Mouse (Mus musculus): ENCODE results near the gene Cyp2d22. TPM values are rescaled to one million over a fixed set of nuclear protein-coding genes. Genes with fewer than 3 reads are reported as not detected.

Gene Cyp2d22
- total and polyA plus RNA-seq, 3 experiments: 0.11 TPM; not detected in 2

GRCm38 (mm10) chr15:82354126-82354945 is 25.7 kb downstream of the Cyp2d22 start, which contains the start of gene Ndufa6:
Ndufa6 (minus strand) TSS chr15:82354322.
- ATAC-seq (ENCODE audit: extremely low read depth, insufficient number of reproducible peaks, low FRiP score, poor library complexity, severe bottlenecking): peak; percentile 98
- peaks cover 60% of the 10 kb centered on the region for H3K4me1 ChIP-seq (ENCODE audit: insufficient read depth, low read depth, low read length)

GRCm38 (mm10) chr15:82353745-82354113 is 26.3 kb downstream of the Cyp2d22 start:
- TF ChIP-seq CTCF (IDR thresholded peaks at IDR 0.05; ENCODE audit: low read depth, low read length) (no peak), TAL1 (conservative IDR thresholded peaks at IDR 0.05; ENCODE audit: low read depth, low read length) (no peak), POLR2AphosphoS5 (IDR thresholded peaks at IDR 0.05; ENCODE audit: insufficient replicate concordance, low read depth, low read length) (no peak), GATA2 (IDR thresholded peaks at IDR 0.05; ENCODE audit: borderline replicate concordance, low read depth, low read length) (no peak), GATA1 (IDR thresholded peaks at IDR 0.05; ENCODE audit: borderline replicate concordance, low read length) (no peak)
- H3K4me3 ChIP-seq (ENCODE audit: low read depth, low read length): peak overlapping the region; percentile 94
- ATAC-seq (ENCODE audit: extremely low read depth, insufficient number of reproducible peaks, low FRiP score, poor library complexity, severe bottlenecking): no peak
- no peaks in the 10 kb centered on the region for H3K27me3 ChIP-seq (ENCODE audit: insufficient read depth, low read length)
- H3K4me1 ChIP-seq (ENCODE audit: insufficient read depth, low read depth, low read length): peaks cover 59% of the 10 kb centered on the region
- 0 out of 2 replicates have a peak, but pooled peaks cover 3% of the 10 kb centered on the region for H3K9me3 ChIP-seq (replicated peaks)
- peaks cover 52% of the 10 kb centered on the region for H3K36me3 ChIP-seq (replicated peaks)
- no peak for DNase-seq (ENCODE audit: low spot score)

More at GRCm38 (mm10) chr15:82354126-82354945, 25.7 kb downstream of the Cyp2d22 start, which contains the start of gene Ndufa6:
- TF ChIP-seq CTCF (IDR thresholded peaks at IDR 0.05; ENCODE audit: low read depth, low read length): peak; percentile 66
- no peak for TF ChIP-seq POLR2AphosphoS5 (IDR thresholded peaks at IDR 0.05; ENCODE audit: insufficient replicate concordance, low read depth, low read length)
- peak within 1 kb of the TSS; percentile 94 for H3K4me3 ChIP-seq (ENCODE audit: low read depth, low read length)
- peak; percentile 97 for DNase-seq (ENCODE audit: low spot score)
- 0 out of 2 replicates have a peak, but pooled peaks cover 3% of the 10 kb centered on the region for H3K9me3 ChIP-seq (replicated peaks)
- peaks cover 46% of the 10 kb centered on the region for H3K36me3 ChIP-seq (replicated peaks)
- no peaks in the 10 kb centered on the region for H3K27me3 ChIP-seq (ENCODE audit: insufficient read depth, low read length)

GRCm38 (mm10) chr15:82353078-82353744 is 26.8 kb downstream of the Cyp2d22 start:
- no peak for ATAC-seq (ENCODE audit: extremely low read depth, insufficient number of reproducible peaks, low FRiP score, poor library complexity, severe bottlenecking)
- H3K27me3 ChIP-seq (ENCODE audit: insufficient read depth, low read length): no peaks in the 10 kb centered on the region
- H3K4me3 ChIP-seq (ENCODE audit: low read depth, low read length): peak overlapping the region; percentile 94
- H3K4me1 ChIP-seq (ENCODE audit: insufficient read depth, low read depth, low read length): peaks cover 60% of the 10 kb centered on the region
- H3K9me3 ChIP-seq (replicated peaks): 0 out of 2 replicates have a peak, but pooled peaks cover 3% of the 10 kb centered on the region
- DNase-seq (ENCODE audit: low spot score): no peak
- H3K36me3 ChIP-seq (replicated peaks): peaks cover 54% of the 10 kb centered on the region
- TF ChIP-seq CTCF (IDR thresholded peaks at IDR 0.05; ENCODE audit: low read depth, low read length) (no peak), TAL1 (conservative IDR thresholded peaks at IDR 0.05; ENCODE audit: low read depth, low read length) (no peak), GATA1 (IDR thresholded peaks at IDR 0.05; ENCODE audit: borderline replicate concordance, low read length) (no peak), POLR2AphosphoS5 (IDR thresholded peaks at IDR 0.05; ENCODE audit: insufficient replicate concordance, low read depth, low read length) (no peak), GATA2 (IDR thresholded peaks at IDR 0.05; ENCODE audit: borderline replicate concordance, low read depth, low read length) (no peak)

DNA sequence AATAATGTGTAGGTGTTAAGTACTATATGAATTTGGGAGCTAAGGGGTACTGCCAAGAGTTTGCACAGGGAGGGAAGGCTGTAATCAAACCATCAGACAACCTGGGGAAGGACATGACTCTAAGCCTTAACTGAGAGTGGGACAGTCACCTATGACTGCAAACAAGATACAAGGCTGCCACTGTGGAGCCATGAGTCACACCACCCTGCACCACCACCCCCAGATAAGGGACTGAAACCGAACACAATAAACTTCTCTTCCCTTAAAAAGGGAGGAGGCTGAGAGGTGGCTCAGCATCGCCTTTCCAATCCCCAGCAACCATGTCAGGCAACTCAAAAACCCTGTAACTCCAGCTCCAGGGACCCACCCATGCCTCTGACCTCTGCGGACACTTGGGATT is 28.6 kb downstream of the Cyp2d22 start:
- Histone ChIP-seq H3K4me1 (ENCODE audit: insufficient read depth, low read depth, low read length) (peaks cover 69% of the 10 kb centered on the region), H3K36me3 (replicated peaks) (peaks cover 63% of the 10 kb centered on the region), H3K4me3 (ENCODE audit: low read depth, low read length) (peak overlapping the region; percentile 44; the same call in 1 of the 2 replicates), H3K9me3 (replicated peaks) (0 out of 2 replicates have a peak, but pooled peaks cover 3% of the 10 kb centered on the region), H3K27me3 (ENCODE audit: insufficient read depth, low read length) (no peaks in the 10 kb centered on the region)
- TF ChIP-seq POLR2AphosphoS5 (IDR thresholded peaks at IDR 0.05; ENCODE audit: insufficient replicate concordance, low read depth, low read length) (no peak), CTCF (IDR thresholded peaks at IDR 0.05; ENCODE audit: low read depth, low read length) (no peak), GATA1 (IDR thresholded peaks at IDR 0.05; ENCODE audit: borderline replicate concordance, low read length) (no peak), GATA2 (IDR thresholded peaks at IDR 0.05; ENCODE audit: borderline replicate concordance, low read depth, low read length) (no peak), TAL1 (conservative IDR thresholded peaks at IDR 0.05; ENCODE audit: low read depth, low read length) (no peak)
- no peak for DNase-seq (ENCODE audit: low spot score)
- ATAC-seq (ENCODE audit: extremely low read depth, insufficient number of reproducible peaks, low FRiP score, poor library complexity, severe bottlenecking): no peak; the same call in 1 of the 2 replicates

- Histone ChIP-seq H3K27me3 (ENCODE audit: insufficient read depth, low read length) (no peaks in the 10 kb centered on the region), H3K9me3 (replicated peaks) (0 out of 2 replicates have a peak, but pooled peaks cover 2% of the 10 kb centered on the region), H3K36me3 (replicated peaks) (peaks cover 57% of the 10 kb centered on the region), H3K4me3 (ENCODE audit: low read depth, low read length) (no peak overlapping the region), H3K4me1 (ENCODE audit: insufficient read depth, low read depth, low read length) (peaks cover 67% of the 10 kb centered on the region)
- no peak for TF ChIP-seq POLR2AphosphoS5 (IDR thresholded peaks at IDR 0.05; ENCODE audit: insufficient replicate concordance, low read depth, low read length)
- no peak for TF ChIP-seq CTCF (IDR thresholded peaks at IDR 0.05; ENCODE audit: low read depth, low read length)
- no peak for TF ChIP-seq TAL1 (conservative IDR thresholded peaks at IDR 0.05; ENCODE audit: low read depth, low read length)
- TF ChIP-seq GATA1 (IDR thresholded peaks at IDR 0.05; ENCODE audit: borderline replicate concordance, low read length): no peak
- TF ChIP-seq GATA2 (IDR thresholded peaks at IDR 0.05; ENCODE audit: borderline replicate concordance, low read depth, low read length): no peak
- DNase-seq (ENCODE audit: low spot score) (no peak), ATAC-seq (ENCODE audit: extremely low read depth, insufficient number of reproducible peaks, low FRiP score, poor library complexity, severe bottlenecking) (no peak)
Observed at GRCm38 (mm10) chr15:82350349-82350748, 29.7 kb downstream of the Cyp2d22 start.

- H3K9me3 ChIP-seq (replicated peaks): no peaks in the 10 kb centered on the region
- DNase-seq (ENCODE audit: low spot score) (no peak), ATAC-seq (ENCODE audit: extremely low read depth, insufficient number of reproducible peaks, low FRiP score, poor library complexity, severe bottlenecking) (no peak)
- peaks cover 75% of the 10 kb centered on the region for H3K4me1 ChIP-seq (ENCODE audit: insufficient read depth, low read depth, low read length)
- TF ChIP-seq GATA2 (IDR thresholded peaks at IDR 0.05; ENCODE audit: borderline replicate concordance, low read depth, low read length) (no peak), TAL1 (conservative IDR thresholded peaks at IDR 0.05; ENCODE audit: low read depth, low read length) (no peak), POLR2AphosphoS5 (IDR thresholded peaks at IDR 0.05; ENCODE audit: insufficient replicate concordance, low read depth, low read length) (peak; percentile 77; the same call in 1 of the 2 replicates), GATA1 (IDR thresholded peaks at IDR 0.05; ENCODE audit: borderline replicate concordance, low read length) (no peak), CTCF (IDR thresholded peaks at IDR 0.05; ENCODE audit: low read depth, low read length) (no peak)
- peaks cover 71% of the 10 kb centered on the region for H3K36me3 ChIP-seq (replicated peaks)
- peak overlapping the region; percentile 40; the same call in 1 of the 2 replicates for H3K4me3 ChIP-seq (ENCODE audit: low read depth, low read length)
- H3K27me3 ChIP-seq (ENCODE audit: insufficient read depth, low read length): no peaks in the 10 kb centered on the region
Observed at GRCm38 (mm10) chr15:82348999-82349341, 31.1 kb downstream of the Cyp2d22 start.

Measured in G1E (cell line).